Mouse (Mus musculus) hematopoietic stem cell, adult 5-6 weeks (primary cell): ENCODE results near the gene Tmem62. TPM values are rescaled to one million over a fixed set of nuclear protein-coding genes. Genes with fewer than 3 reads are reported as not detected.
"Not testable (repeated sequence)": the region's sequence is repeated elsewhere in the genome, so short reads cannot be mapped to it uniquely, and the experiment has no call there.

ENCODE experiments used
- ATAC-seq, 2 experiments: fragments of 125-278 bp in 1 of 2; replicated peaks in 1 of 2; 2 replicates each; pipeline ENCODE4 v1.8.0; 2016 to 2017; ENCODE audit warnings: inconsistent platforms in 2 of 2, mild to moderate bottlenecking in 2 of 2, moderate number of reproducible peaks in 2 of 2, low read depth in 1 of 2, moderate TSS enrichment in 1 of 2; ENCODE audit not compliant: low FRiP score in 2 of 2, poor library complexity in 2 of 2, severe bottlenecking in 2 of 2, insufficient read depth in 1 of 2, low TSS enrichment in 1 of 2
- total RNA-seq: library from RNA; stranded (forward); fragments of 172-1452, 232-1000 nt; gene quantifications from 2 replicates; pipeline ENCODE4 v1.2.3, GENCODE M21; 2017

Tmem62 gene
- total RNA-seq, result 5.5 and 9.8 TPM in 2 replicates

DNA sequence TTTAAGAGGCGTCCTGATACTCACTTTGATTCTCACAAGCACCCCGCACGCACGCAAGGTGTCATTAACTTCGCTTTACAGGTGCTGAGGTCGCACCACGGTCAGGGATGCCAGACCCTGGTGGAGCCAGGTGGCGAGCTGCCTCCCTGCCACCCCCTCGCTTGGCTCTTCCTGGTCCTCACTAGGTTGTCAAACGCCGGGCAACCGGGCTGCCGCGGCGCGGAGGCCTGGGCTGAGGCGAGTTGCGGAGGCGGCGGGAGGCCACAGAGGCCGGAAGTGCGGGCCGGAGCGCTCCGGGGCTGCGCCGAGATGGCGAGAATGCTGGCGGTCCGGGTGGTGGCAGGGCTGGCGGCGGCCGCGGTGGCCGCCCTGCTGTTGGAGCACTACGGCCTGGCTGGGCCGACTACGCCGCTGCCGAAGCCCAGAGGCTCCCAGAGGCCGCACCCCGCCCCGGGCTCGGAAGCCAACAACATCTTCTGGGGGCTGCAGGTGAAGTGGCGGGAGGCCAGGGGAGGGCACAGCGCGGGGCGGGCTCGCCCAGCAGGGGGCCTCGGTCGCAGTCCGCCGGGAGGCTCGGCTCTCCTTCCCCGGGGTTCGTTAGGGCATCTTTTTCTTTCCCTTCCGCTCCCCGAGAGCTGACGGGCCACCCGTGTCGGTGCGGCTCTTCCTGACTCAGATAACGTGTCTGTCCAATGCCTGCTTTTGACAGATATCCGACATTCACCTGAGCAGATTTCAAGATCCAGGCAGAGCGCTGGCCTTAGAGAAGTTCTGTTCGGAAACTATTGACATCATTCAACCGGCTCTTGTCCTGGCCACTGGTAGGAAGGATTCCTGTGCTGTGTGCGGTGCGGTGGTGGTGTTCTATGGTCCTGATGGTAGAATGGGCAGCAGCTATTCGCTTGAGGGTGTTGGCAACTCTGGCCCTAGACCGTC, at the start of gene Tmem62:
TSS of gene Tmem62 (plus strand) at position 28 of the 936 bp plus-strand sequence.
- ATAC-seq, result peak; percentile 50 to 74; a peak in 2 of 4 replicates

GRCm38 (mm10) chr2:120933038-120933437, 43.8 kb upstream of the Tmem62 start:
- no peak for ATAC-seq

- ATAC-seq, result no peak
These were observed 25.6 kb upstream of the Tmem62 start for GRCm38 (mm10) chr2:120951208-120951607.

GRCm38 (mm10) chr2:120952176-120952938, 24.5 kb upstream of the Tmem62 start:
- ATAC-seq, result no peak

- ATAC-seq, result no peak
These were observed 17.5 kb upstream of the Tmem62 start for GRCm38 (mm10) chr2:120959363-120959762.

- ATAC-seq, result no peak
These were observed 17.0 kb upstream of the Tmem62 start for GRCm38 (mm10) chr2:120959827-120960226.

DNA sequence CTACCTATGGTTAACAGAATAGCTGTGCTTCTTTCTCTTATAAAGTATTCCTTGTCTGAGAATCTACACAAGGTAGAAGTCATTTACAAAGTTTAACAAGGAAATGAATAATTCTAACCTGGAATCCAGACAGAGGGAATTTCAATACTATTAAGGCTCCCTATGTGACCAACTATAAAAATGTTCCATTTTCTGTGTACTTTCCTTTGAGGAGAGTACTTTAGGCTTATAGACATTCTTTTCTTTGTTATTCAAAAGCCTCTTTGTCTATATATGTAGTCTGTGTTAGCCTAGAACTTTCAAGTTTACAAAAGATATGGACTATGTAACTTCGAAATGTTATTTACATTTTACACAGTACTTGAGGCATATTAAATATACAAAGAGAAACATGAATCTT, 16.6 kb upstream of the Tmem62 start:
- no peak for ATAC-seq

DNA sequence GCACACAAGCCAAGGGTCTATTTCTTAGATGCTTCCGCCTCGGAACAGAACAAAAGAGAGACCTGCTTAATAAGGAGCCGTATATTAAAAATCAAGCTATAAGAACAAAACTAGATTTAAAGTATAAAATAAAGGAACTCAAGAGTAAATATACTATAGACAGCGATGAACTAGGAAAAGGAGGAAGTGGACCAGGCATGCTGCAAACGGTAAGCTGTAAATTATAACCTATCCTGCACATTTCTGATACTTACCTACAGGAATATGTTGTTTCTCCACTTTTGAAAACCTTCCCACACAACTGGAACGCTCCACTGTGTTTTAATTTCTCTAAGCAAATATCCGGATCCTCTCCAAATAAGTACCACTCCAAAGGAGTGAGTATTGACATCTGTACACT, 13.7 kb upstream of the Tmem62 start:
- ATAC-seq, result no peak

- ATAC-seq, result no peak
These were observed 11.3 kb upstream of the Tmem62 start for GRCm38 (mm10) chr2:120965486-120965885.

DNA sequence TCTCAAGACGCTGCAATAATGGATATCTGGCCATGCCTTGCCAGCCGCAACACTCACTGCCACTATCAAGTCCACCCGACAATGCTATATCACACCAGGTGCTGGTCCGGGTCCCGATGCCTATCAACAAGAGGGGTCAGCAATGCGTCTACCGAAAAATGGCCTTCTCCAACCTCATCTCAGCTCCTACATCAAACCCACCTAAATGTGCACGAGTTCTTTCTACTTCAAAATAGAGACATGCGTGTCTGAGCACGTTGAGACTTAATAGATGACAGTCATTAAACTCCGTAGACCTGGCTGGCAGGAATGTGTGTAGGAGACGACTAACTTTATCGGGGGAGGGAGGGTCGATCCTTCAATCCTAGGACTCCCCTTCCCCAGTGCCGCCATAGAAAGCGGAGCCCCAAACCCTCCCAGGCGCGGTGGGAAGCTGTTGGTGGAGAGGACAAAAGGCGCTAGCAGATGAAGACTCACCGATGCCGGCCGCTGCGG, 6.7 kb upstream of the Tmem62 start:
- ATAC-seq, result peak; percentile 10 to 25; a peak in 1 of 4 replicates

- peak; percentile 92 to 96 for ATAC-seq
These were observed 6.2 kb upstream of the Tmem62 start, which contains the start of gene Ubr1 for GRCm38 (mm10) chr2:120970559-120971080. Gene Ubr1 (minus strand): TSS chr2:120970715.

DNA sequence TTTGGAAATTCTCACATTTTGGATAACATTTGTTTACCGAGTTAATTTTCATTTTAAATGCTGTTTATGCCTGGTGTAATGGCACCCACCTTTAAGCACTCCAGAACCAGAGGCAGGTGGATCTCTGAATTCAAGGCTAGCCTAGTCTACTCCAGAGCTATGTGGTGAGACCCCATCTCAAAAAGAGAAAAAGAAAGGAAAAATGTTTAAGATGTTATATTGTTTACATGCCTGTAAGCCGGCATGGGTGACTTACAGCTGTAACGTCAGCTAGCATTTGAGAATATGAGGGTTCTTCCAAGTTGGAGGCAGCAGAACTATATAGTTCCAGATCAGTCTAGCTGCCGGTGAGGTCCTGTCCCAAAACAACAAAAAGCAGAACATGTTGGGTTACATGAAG, 5.1 kb upstream of the Tmem62 start:
- no peak for ATAC-seq

DNA sequence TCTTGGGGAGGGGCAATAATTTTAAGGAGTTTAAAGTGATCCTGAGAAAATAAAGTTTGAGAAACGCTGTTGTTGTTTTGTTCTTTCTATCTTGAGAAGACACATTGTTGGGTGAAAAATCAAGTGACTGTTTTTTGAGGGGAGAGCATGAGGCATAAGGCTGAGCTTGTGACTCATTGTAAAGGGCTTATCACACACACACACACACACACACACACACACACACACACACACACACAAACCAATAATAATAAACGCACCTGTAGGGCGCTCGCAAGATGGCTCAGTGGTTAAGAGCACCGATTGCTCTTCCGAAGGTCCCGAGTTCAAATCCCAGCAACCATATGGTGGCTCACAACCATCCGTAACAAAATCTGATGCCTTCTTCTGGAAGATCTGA, 4.6 kb upstream of the Tmem62 start:
- ATAC-seq, result not testable (repeated sequence)

DNA sequence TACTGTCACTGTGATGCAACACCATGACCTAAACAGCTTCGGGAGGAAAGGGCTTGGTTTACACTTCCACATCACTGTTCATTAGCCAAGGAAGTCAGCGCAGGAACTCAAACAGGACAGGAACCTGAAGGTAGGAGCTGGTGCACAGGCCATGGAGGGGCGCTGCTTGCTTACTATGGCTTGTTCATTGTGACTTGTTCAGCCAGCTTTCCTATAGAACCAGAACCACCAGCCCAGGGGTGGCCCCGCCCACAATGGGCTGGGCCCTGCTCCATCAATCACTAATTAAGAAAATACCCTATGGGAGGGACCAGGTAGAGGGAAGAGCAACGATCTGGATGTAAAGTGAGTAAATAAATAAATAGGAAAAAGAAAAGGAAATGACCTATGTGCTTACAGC, 3.9 kb upstream of the Tmem62 start:
- ATAC-seq, result no peak

DNA sequence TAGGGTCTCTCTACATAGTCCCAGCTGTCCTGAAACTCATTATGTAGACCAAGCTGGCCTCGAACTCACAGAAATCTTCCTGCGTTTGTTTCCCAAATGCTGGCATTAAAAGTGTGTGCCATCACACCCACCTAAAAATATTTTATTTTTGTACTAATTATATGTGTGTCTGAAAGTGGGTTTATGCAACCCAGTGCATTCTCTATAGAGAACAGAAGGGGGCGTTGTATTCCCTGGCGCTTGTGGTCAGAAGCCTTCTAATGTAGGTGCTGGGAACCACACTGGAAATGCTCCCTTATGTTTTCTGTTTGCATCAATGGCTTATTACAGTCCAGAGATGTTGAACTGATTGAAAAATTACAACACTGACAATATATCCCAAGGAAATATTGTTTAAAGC, 509 bp upstream of the Tmem62 start:
- no peak for ATAC-seq

DNA sequence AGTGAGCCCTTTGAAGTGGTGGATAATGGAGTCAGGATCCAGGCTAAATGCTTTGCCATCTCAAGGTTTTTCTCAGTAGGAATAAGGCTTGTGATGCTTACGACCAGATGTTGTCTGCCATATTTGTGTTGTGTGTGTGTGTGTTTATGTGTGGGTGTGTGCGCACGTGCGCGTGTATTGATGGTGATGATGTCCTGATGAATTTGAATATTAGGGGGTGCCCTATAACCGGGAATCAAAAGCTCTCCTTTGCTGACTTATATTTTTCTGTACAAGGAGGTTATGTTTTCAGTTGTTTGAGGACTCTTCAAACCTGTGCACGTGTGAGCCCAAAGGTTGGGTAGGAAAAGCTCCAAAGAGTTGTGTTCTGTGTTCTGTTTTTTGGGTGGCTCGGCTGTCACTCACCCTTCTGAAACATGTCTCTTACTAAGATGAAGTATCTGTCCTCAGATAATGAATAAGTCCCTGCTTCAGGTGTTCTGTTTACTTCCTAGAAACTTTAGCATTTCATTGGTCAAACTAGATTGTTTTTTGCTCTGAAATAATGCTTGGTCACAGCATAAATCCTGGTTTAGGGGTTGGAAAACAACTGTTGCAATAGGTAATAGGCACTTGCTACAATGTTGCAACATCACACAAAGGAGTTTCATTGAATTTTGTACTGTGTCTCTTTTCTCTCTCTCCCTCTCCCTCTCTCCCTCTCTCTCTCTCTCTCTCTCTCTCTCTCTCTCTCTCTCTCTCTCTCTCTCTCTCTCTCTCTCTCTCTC, 1.3 kb downstream of the Tmem62 start:
- ATAC-seq, result no peak

DNA sequence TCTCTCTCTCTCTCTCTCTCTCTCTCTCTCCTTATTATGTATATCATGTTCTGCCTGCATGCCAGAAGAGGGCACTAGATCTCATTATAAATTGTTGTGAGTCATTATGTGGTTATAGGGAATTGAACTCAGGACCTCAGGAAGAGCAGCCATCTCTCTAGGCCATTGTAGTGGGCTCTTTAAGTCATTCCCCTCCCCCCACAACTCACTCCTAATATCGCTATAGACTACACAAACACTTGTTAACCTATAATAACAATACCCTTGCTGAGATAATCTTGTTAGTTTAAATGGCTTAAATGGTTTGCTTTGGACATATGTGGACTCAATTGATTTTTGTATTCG, 1.8 kb downstream of the Tmem62 start:
- ATAC-seq, result no peak
